Mouse (Mus musculus): Measurements from ENCODE around the gene Mras. TPM values are rescaled to one million over a fixed set of nuclear protein-coding genes. Genes with fewer than 3 reads are reported as not detected.
A peak's percentile ranks its signal among the peaks of the same experiment; 100 is the strongest.

Mras gene
- total RNA-seq, 2 experiments from 2014 or later, result 81.7 to 99.5 TPM

DNA sequence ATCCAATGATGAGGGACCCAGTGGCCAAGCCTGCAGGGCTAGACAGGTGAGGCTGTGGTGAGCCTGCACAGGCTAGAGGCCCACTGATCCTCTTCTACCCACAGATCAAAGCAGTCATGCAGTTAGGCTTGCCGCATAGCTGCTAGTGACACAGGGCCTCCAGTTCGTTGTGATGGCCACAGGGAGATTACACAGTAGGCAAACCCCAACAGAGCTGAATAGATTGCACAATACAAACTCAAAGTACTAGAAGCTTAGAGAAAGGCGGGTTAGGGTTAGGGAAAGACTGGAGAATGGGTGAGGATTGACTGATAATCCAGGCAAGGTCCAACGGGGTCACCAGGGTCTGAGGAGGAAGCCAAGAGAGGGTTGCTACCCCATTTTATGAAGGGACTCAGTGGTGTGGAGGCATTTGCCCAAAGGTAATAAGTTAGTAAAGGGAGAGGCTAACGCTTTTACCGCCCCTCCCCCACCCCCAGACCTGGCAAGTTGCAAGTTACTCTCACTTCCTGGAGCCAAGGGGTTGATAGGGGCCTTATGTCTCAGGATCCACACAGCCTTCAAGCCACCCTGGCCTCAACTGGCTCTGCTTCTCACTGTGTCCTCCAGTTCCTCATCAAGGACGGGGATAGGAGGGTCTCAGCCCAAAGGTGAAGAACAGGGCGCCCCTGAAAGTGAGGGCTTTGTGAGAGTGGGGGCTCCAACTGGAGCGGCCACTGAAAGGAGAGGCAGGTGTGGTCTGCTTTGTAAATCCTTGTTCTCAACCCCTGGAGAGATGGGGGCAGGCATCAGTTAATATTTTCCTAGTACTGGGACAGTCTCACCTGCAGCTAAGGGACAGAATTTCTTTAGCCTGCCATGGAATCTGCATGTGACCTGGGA is 13.2 kb downstream of the Mras start:
- intact Hi-C loops (cut with DNase I), result no loop called here
- no peak for DNase-seq (ENCODE audit: extremely low spot score in 1 of 2, low spot score in 2 of 2)

- DNase-seq (ENCODE audit: extremely low spot score in 1 of 2, low spot score in 2 of 2), result no peak
- intact Hi-C loops (cut with DNase I), result no loop called here
Measured at GRCm38 (mm10) chr9:99421914-99422313, 15.3 kb downstream of the Mras start.

GRCm38 (mm10) chr9:99419951-99420701 is 17.1 kb downstream of the Mras start:
- DNase-seq (ENCODE audit: extremely low spot score in 1 of 2, low spot score in 2 of 2), result no peak
- intact Hi-C loops (cut with DNase I), result no loop called here

DNA sequence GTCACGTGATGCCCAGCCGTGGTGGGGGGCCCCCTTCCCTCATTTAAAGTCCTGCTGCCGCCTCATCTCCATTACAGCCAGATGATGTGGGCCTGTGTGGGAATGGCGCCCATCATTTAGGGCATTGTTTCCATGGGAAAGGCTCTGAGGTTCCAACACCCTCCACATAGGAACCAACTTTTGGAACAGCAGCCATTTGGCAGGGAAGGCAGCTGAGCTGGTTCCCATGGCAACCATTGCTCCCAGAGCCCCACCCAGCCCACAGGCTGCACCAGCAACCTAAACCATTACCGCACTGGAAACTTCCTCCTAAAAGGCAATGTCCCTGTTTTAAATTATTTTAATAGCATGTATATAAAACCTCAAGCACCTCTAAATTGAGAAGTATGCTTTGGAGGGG is 18.8 kb downstream of the Mras start:
- DNase-seq (ENCODE audit: extremely low spot score in 1 of 2, low spot score in 2 of 2), result peak; percentile 66 to 79
- intact Hi-C loops (cut with DNase I), result no loop called here

DNA sequence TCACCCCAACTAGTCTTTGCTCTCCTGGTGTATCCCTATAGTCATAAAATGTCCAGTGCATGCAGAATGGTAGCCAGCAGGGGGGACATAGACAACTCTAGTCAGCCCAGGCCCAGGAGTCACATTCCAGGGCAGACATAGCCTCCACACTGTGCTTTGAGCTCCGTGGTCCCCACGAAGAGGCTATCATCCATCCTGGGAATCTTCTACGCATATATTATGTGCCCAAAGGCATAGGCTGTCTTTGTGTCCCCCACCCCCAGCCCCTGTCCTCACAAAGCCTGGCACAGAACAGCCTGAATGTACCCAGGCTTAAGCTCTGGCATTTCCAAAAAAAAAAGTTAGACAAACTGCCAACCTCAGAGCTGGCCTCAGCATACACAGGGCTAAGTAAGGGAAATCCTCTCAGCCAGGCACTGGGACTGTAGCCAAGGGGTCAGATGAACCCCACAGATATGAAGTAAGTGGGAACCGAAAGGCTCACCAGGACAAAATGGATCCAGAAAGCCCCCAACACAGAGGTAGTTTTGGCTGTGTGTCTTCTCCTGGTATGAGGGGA is 19.8 kb downstream of the Mras start:
- intact Hi-C loops (cut with DNase I), result no loop called here
- no peak for DNase-seq (ENCODE audit: extremely low spot score in 1 of 2, low spot score in 2 of 2)

DNA sequence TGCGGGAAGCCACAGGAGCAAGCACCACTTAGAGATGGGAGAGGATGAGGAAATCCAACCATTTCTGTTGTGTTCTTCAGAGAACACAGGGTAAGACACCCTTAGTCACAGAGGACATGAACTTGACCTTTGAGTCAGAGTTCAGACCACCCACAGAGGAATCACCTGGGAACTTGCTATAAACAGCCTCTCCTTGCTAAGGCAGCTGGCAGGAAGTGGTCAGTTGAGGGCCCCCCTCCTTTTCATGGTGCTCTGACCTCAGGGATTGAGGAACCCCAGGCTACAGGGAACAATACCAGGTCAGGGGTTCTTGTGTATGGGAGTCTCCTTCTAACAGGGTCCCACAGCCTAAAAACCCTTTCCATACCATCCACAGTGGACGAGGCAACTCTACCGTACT is 20.4 kb downstream of the Mras start:
- no peak for DNase-seq (ENCODE audit: extremely low spot score in 1 of 2, low spot score in 2 of 2)
- intact Hi-C loops (cut with DNase I), result no loop called here

GRCm38 (mm10) chr9:99411785-99412184 is 25.4 kb downstream of the Mras start:
- intact Hi-C loops (cut with DNase I), result no loop called here
- no peak for DNase-seq (ENCODE audit: extremely low spot score in 1 of 2, low spot score in 2 of 2)

GRCm38 (mm10) chr9:99411093-99411492 is 26.1 kb downstream of the Mras start:
- no peak for DNase-seq (ENCODE audit: extremely low spot score in 1 of 2, low spot score in 2 of 2)
- intact Hi-C loops (cut with DNase I), result no loop called here

- intact Hi-C loops (cut with DNase I), result no loop called here
- no peak for DNase-seq (ENCODE audit: extremely low spot score in 1 of 2, low spot score in 2 of 2)
Measured at GRCm38 (mm10) chr9:99409280-99409679, 27.9 kb downstream of the Mras start.

- intact Hi-C loops (cut with DNase I), result no loop called here
- DNase-seq (ENCODE audit: extremely low spot score in 1 of 2, low spot score in 2 of 2), result peak in 1 of 2 experiments; percentile 69
Measured at GRCm38 (mm10) chr9:99401288-99401974, 35.8 kb downstream of the Mras start.

DNA sequence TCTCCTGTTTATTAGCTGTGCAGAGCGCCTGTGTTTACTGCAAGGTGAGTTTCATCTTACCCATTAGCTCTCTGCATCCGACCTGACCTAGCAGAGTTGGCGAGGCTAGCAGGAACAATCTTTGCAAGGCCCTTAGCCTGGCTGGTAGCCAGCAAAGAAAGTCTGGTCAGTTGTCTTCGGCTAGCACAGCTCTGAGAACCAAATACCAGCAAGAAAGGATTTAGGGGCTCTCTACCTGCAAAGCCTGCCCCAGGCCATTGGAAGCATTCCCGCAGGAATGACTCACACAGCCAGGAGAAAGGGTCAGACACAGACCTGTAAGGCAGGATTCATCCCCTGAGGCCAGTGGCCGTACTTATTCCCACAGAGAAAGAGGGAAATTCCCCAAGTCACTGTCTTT is 36.4 kb downstream of the Mras start:
- no peak for DNase-seq (ENCODE audit: extremely low spot score in 1 of 2, low spot score in 2 of 2)

DNA sequence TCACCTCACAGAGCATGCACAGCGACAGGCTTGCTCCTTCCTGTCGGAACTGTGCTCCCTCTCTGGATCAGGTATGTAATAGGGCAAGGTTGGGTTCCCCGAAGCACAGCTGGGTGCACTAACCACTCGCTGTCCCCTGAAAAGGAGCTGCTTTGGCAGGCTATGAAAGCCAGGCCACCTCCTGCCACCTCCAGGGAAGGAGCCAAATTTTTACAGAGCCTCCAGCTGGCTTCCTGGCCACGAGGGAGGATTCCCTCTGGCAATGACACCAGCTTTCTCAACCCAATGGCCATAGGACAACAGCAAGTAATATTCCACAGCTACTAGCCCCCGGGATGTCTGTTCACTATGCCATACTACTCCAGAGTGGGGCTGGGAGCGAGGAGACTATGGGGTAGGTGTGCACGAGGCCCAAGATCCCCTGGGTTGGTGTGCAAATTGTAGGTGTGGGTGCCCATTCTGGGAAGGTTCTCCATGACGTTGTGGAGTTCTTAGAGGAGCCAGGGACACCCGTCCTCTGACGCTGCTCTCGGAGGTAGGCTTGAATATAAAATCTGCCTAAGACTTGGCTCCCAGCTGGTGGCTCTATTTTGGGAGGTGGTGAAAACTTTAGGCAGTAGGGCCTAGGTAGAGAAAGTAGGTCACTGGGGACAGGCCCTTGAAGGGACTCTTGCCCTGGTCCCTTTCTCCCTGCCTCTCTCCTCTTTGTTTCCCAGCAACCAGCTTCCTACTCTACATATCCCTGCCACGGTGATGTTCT is 39.9 kb downstream of the Mras start:
- intact Hi-C loops (cut with DNase I), result no loop called here
- DNase-seq (ENCODE audit: extremely low spot score in 1 of 2, low spot score in 2 of 2), result no peak

More for the DNA sequence above, 36.4 kb downstream of the Mras start:
- intact Hi-C loops (cut with DNase I), result no loop called here

DNA sequence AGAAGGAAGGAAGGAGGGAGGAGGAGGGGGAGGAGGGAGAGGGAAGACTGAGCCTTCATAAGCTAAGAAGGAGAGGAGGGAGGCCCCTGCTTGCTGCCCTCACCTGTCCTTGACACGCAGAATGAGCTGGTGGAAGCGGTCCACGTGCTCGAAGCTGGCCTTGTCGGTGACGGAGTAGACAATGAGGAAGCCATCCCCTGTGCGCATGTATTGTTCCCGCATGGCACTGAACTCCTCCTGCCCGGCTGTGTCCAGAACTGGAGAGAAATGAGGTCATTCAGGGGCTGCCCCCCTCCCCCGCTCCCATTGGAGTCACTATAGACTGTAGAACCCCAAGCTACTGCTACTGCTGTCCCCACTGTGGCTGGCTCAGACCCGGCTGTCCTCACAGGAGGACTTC is 42.8 kb downstream of the Mras start:
- DNase-seq (ENCODE audit: extremely low spot score in 1 of 2, low spot score in 2 of 2), result peak in 1 of 2 experiments; percentile 38
- intact Hi-C loops (cut with DNase I), result no loop called here

GRCm38 (mm10) chr9:99393146-99393545 is 44.0 kb downstream of the Mras start:
- DNase-seq (ENCODE audit: extremely low spot score in 1 of 2, low spot score in 2 of 2), result peak in 1 of 2 experiments; percentile 15
- intact Hi-C loops (cut with DNase I), result no loop called here

GRCm38 (mm10) chr9:99391557-99391956 is 45.6 kb downstream of the Mras start:
- peak in 1 of 2 experiments; percentile 17 for DNase-seq (ENCODE audit: extremely low spot score in 1 of 2, low spot score in 2 of 2)
- intact Hi-C loops (cut with DNase I), result no loop called here

DNA sequence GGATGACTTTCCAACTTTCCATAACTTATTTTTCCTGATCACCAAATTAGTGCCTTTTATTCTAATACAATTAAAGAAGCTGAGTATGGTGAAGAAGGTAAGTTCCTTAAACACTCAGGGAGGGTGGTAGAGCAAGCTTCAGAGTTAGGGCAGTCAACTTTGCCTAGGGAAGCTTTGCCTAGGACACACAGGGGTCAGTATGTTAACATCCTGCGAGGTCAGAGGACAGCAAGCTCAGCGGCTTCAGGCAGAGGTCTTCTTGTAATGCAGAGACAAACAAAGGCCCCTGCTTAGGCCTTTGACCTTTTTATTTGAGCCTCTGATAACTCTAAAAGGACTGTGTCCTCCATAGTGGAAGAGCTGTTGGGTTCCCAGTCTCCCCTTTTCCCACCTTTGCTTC is 46.5 kb downstream of the Mras start:
- intact Hi-C loops (cut with DNase I), result no loop called here
- DNase-seq (ENCODE audit: extremely low spot score in 1 of 2, low spot score in 2 of 2), result peak in 1 of 2 experiments; percentile 4

DNA sequence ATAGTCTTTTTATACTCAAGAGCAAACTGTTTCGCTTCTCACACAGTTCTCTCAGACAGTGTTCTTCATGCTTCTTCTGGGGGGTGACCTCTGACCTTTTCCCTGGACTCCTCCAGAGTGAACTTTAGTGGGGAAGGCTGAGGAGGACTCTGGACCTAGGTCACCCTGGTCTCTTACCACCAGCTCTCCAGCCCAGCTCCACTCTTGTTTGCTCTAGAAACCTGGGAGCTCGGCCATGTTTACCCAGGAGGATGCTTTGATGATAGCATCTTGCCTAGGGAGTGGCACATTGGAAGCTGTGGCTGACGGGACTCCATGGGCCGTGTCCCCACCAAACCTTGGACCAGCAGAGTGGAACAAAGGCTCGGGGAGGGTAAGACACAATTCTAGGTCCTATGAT is 47.0 kb downstream of the Mras start:
- peak in 1 of 2 experiments; percentile 21 for DNase-seq (ENCODE audit: extremely low spot score in 1 of 2, low spot score in 2 of 2)
- intact Hi-C loops (cut with DNase I), result no loop called here

- DNase-seq (ENCODE audit: extremely low spot score in 1 of 2, low spot score in 2 of 2), result peak in 1 of 2 experiments; percentile 24
- intact Hi-C loops (cut with DNase I), result loop anchor here (5.0 kb wide), 1 partner anchor 58 kb away; no protein-coding TSS in a partner anchor
Measured at GRCm38 (mm10) chr9:99389506-99389905, 47.7 kb downstream of the Mras start.

All from left cerebral cortex, postnatal 10 days (tissue).